8 mouse cellular contexts compared by ENCODE assay signal in the genomic region with DNA sequence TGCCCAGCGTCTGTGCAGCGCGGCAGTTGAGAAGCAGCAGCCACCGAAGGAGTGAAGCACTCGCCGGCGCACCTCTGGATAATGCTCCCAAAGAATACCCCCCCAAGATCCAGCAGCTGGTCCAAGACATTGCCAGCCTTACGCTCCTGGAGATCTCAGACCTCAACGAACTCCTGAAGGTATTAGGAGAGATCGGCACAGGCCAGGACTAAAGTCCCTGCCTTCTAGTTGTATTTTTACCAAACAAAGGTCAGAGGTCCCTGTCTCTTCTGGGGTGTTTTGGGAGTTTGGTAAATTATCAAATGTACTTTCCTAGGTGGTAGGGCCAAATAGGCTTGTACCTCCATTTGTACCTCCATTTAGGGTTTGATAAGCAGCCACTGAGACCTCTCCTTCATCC. TPM values are rescaled to one million over a fixed set of nuclear protein-coding genes. Genes with fewer than 3 reads are reported as not detected.
A peak's percentile ranks its signal among the peaks of the same experiment; 100 is the strongest.
DNase-seq lines count a peak whose midpoint lies in the region; ATAC-seq and TF ChIP-seq lines count a peak whose summit lies in the region.

No protein-coding gene starts in this region.

- H3K27me3 ChIP-seq in lung, embryonic 14.5 days (ENCODE audit: insufficient read depth, low read length): no peaks in the 10 kb centered on the region
- H3K27me3 ChIP-seq in forebrain, embryonic 12.5 days: no peaks in the 10 kb centered on the region
- H3K27me3 ChIP-seq in neural tube, embryonic 15.5 days (replicated peaks): no peaks in the 10 kb centered on the region

- DNase-seq in lung, embryonic 14.5 days: no peak
- DNase-seq in lung, postnatal 10 days: no peak
- peak; percentile 67 to 77 for DNase-seq in kidney, postnatal 25 days
- DNase-seq in left cerebral cortex, postnatal 25 days (ENCODE audit: low spot score in 2 of 2): no peak
- DNase-seq in spleen, postnatal 4 days (ENCODE audit: low spot score in 2 of 2): no peak
- DNase-seq in cerebellum, adult 9-11 months: no peak

- peaks cover 9% of the 10 kb centered on the region for H3K4me1 ChIP-seq in lung, embryonic 14.5 days (ENCODE audit: insufficient read depth)
- peaks cover 28% of the 10 kb centered on the region for H3K4me1 ChIP-seq in forebrain, embryonic 12.5 days
- peaks cover 26% of the 10 kb centered on the region for H3K4me1 ChIP-seq in neural tube, embryonic 15.5 days

- no peak overlapping the region; the same call in 1 of the 2 replicates for H3K27ac ChIP-seq in lung, embryonic 14.5 days (ENCODE audit: low read depth)
- 0 out of 2 replicates have a peak overlapping the region, but pooled peaks have one; percentile 92 for H3K27ac ChIP-seq in forebrain, embryonic 12.5 days
- peak overlapping the region; percentile 91; the same call in 1 of the 2 replicates for H3K27ac ChIP-seq in neural tube, embryonic 15.5 days (replicated peaks)

- H3K9me3 ChIP-seq in lung, embryonic 14.5 days (ENCODE audit: low read depth, low read length): no peaks in the 10 kb centered on the region
- no peaks in the 10 kb centered on the region for H3K9me3 ChIP-seq in forebrain, embryonic 12.5 days
- H3K9me3 ChIP-seq in neural tube, embryonic 15.5 days (replicated peaks): no peaks in the 10 kb centered on the region

- peak overlapping the region; percentile 92 for H3K9ac ChIP-seq in lung, embryonic 14.5 days
- peak overlapping the region; percentile 89 for H3K9ac ChIP-seq in forebrain, embryonic 12.5 days
- H3K9ac ChIP-seq in neural tube, embryonic 15.5 days (replicated peaks): peak overlapping the region; percentile 86

- peak overlapping the region; percentile 90 for H3K4me2 ChIP-seq in lung, embryonic 14.5 days
- peak overlapping the region; percentile 91 for H3K4me2 ChIP-seq in forebrain, embryonic 12.5 days
- H3K4me2 ChIP-seq in neural tube, embryonic 15.5 days: peak overlapping the region; percentile 79

- no peak for ATAC-seq in lung, embryonic 14.5 days (ENCODE audit: insufficient read depth)
- ATAC-seq in forebrain, embryonic 12.5 days (ENCODE audit: low FRiP score): no peak
- no peak for ATAC-seq in neural tube, embryonic 15.5 days (ENCODE audit: low FRiP score)

- WGBS in lung, embryonic 14.5 days: 7% methylated on average over 10 of the region's 10 CpGs
- 8% methylated on average over 10 of the region's 10 CpGs for WGBS in forebrain, embryonic 12.5 days
- WGBS in neural tube, embryonic 15.5 days: 11% methylated on average over 10 of the region's 10 CpGs

- H3K4me3 ChIP-seq in lung, embryonic 14.5 days (ENCODE audit: low read depth, low read length): peak overlapping the region; percentile 99
- H3K4me3 ChIP-seq in forebrain, embryonic 12.5 days (replicated peaks): peak overlapping the region; percentile 99
- H3K4me3 ChIP-seq in neural tube, embryonic 15.5 days (replicated peaks): peak overlapping the region; percentile 95

- no peak for TF ChIP-seq CTCF in lung, embryonic 14.5 days (IDR thresholded peaks at IDR 0.05; ENCODE audit: low read depth)

- peaks cover 80% of the 10 kb centered on the region for H3K36me3 ChIP-seq in lung, embryonic 14.5 days (ENCODE audit: insufficient read depth)
- H3K36me3 ChIP-seq in forebrain, embryonic 12.5 days (replicated peaks): peaks cover 77% of the 10 kb centered on the region
- H3K36me3 ChIP-seq in neural tube, embryonic 15.5 days: peaks cover 61% of the 10 kb centered on the region

- intact Hi-C loops in left cerebral cortex, postnatal 25 days (cut with DNase I): no loop called here

RNA-seq across cellular contexts. Expression of a gene that starts 0.8 kb away (rescaled TPM):
- polyA plus RNA-seq in lung, embryonic 14.5 days (2014; fragmentation: Nextera tagmentation; extraction: Ambion mirVana): 150 and 162 TPM in 2 replicates
- polyA plus RNA-seq in forebrain, embryonic 12.5 days (2016; fragmentation: Nextera tagmentation; extraction: Ambion mirVana): 130 and 135 TPM in 2 replicates
- polyA plus RNA-seq in neural tube, embryonic 15.5 days (2015; fragmentation: Nextera tagmentation; extraction: Ambion mirVana): 142 and 144 TPM in 2 replicates
- 10 to 100 TPM; 72.6 to 75.2 TPM for total RNA-seq in left cerebral cortex, postnatal 25 days (2021)

RNA-seq across cellular contexts. Expression of a gene that starts 6.4 kb away (rescaled TPM):
- polyA plus RNA-seq in lung, embryonic 14.5 days (2014; fragmentation: Nextera tagmentation; extraction: Ambion mirVana): 68.9 and 71.3 TPM in 2 replicates
- polyA plus RNA-seq in forebrain, embryonic 12.5 days (2016; fragmentation: Nextera tagmentation; extraction: Ambion mirVana): 43.4 and 46.0 TPM in 2 replicates
- polyA plus RNA-seq in neural tube, embryonic 15.5 days (2015; fragmentation: Nextera tagmentation; extraction: Ambion mirVana): 27.6 and 33.6 TPM in 2 replicates
- total RNA-seq in left cerebral cortex, postnatal 25 days (2021): 10 to 100 TPM; 18.4 to 20.5 TPM

RNA-seq across cellular contexts. Expression of a gene that starts 17.8 kb away (rescaled TPM):
- 42.9 and 44.4 TPM in 2 replicates for polyA plus RNA-seq in lung, embryonic 14.5 days (2014; fragmentation: Nextera tagmentation; extraction: Ambion mirVana)
- 48.2 and 50.1 TPM in 2 replicates for polyA plus RNA-seq in forebrain, embryonic 12.5 days (2016; fragmentation: Nextera tagmentation; extraction: Ambion mirVana)
- polyA plus RNA-seq in neural tube, embryonic 15.5 days (2015; fragmentation: Nextera tagmentation; extraction: Ambion mirVana): 68.1 and 76.7 TPM in 2 replicates
- 10 to 100 TPM; 56.7 to 58.1 TPM for total RNA-seq in left cerebral cortex, postnatal 25 days (2021)

RNA-seq across cellular contexts. Expression of a gene that starts 27.3 kb away (rescaled TPM):
- 32.2 and 34.6 TPM in 2 replicates for polyA plus RNA-seq in lung, embryonic 14.5 days (2014; fragmentation: Nextera tagmentation; extraction: Ambion mirVana)
- polyA plus RNA-seq in forebrain, embryonic 12.5 days (2016; fragmentation: Nextera tagmentation; extraction: Ambion mirVana): 34.5 and 35.4 TPM in 2 replicates
- 24.5 and 26.6 TPM in 2 replicates for polyA plus RNA-seq in neural tube, embryonic 15.5 days (2015; fragmentation: Nextera tagmentation; extraction: Ambion mirVana)
- total RNA-seq in left cerebral cortex, postnatal 25 days (2021): 10 to 100 TPM; 21.5 to 29.0 TPM

RNA-seq across cellular contexts. Expression of a gene that starts 27.4 kb away (rescaled TPM):
- polyA plus RNA-seq in lung, embryonic 14.5 days (2014; fragmentation: Nextera tagmentation; extraction: Ambion mirVana): 10.9 and 11.2 TPM in 2 replicates
- polyA plus RNA-seq in forebrain, embryonic 12.5 days (2016; fragmentation: Nextera tagmentation; extraction: Ambion mirVana): 8.6 and 10.9 TPM in 2 replicates
- polyA plus RNA-seq in neural tube, embryonic 15.5 days (2015; fragmentation: Nextera tagmentation; extraction: Ambion mirVana): 12.1 and 12.8 TPM in 2 replicates
- 10 to 100 TPM; 12.6 to 15.9 TPM for total RNA-seq in left cerebral cortex, postnatal 25 days (2021)

Comparison
In these comparisons a context has a peak if more than half of its experiments do, and no peak if none do; other contexts are left out.
1. DNase-seq: peak in kidney, postnatal 25 days (2 of 2); none in lung, embryonic 14.5 days (single experiment), lung, postnatal 10 days (single experiment), left cerebral cortex, postnatal 25 days (0 of 2), spleen, postnatal 4 days (0 of 2) and cerebellum, adult 9-11 months (single experiment).
2. Peak in every context shown above with its lines, with median percentiles within 50 percentile points of each other: H3K4me2 ChIP-seq, H3K4me3 ChIP-seq and H3K9ac ChIP-seq.